Mouse (Mus musculus) kidney, embryonic 15.5 days (tissue): ENCODE measurements around the gene Six6. TPM values are rescaled to one million over a fixed set of nuclear protein-coding genes. Genes with fewer than 3 reads are reported as not detected.

Source experiments
- ATAC-seq: fragments of 200-750 bp; cut with Nextera tagmentation; replicated peaks from 2 replicates; pipeline ENCODE4 v1.8.0; 2017; ENCODE audit warnings: moderate TSS enrichment; ENCODE audit not compliant: low FRiP score
- H3K27ac ChIP-seq: fragments of 300-500 bp; sonication (generic); 2 replicates; pipeline ENCODE4 v1.5.1; 2015; ENCODE audit warnings: mild to moderate bottlenecking, inconsistent platforms
- H3K27me3 ChIP-seq: fragments of 300-500 bp; sonication (generic); 2 replicates; pipeline ENCODE4 v1.6.1; 2015; ENCODE audit warnings: inconsistent platforms
- H3K36me3 ChIP-seq: fragments of 300-500 bp; sonication (generic); 2 replicates; pipeline ENCODE4 v1.6.1; 2015; ENCODE audit warnings: inconsistent platforms
- H3K4me1 ChIP-seq: fragments of 300-500 bp; sonication (generic); 2 replicates; pipeline ENCODE4 v1.6.1; 2015; ENCODE audit warnings: inconsistent platforms
- H3K4me2 ChIP-seq: fragments of 300-500 bp; sonication (generic); 2 replicates; pipeline ENCODE4 v1.6.1; 2015; ENCODE audit warnings: moderate library complexity, mild to moderate bottlenecking, inconsistent platforms
- H3K4me3 ChIP-seq: fragments of 300-500 bp; sonication (generic); replicated peaks from 2 replicates; pipeline ENCODE4 v1.5.1; 2015; ENCODE audit warnings: mild to moderate bottlenecking, inconsistent platforms
- H3K9ac ChIP-seq: fragments of 300-500 bp; sonication (generic); 2 replicates; pipeline ENCODE4 v1.6.1; 2015; ENCODE audit warnings: mild to moderate bottlenecking, inconsistent platforms
- H3K9me3 ChIP-seq: fragments of 300-500 bp; sonication (generic); replicated peaks from 2 replicates; pipeline ENCODE4 v1.6.1; 2016; ENCODE audit warnings: inconsistent platforms
- WGBS: fragments of 180-500 bp; shearing (Covaris S2); methylation state at CpG from one replicate; pipeline ENCODE4 v1.1.7; 2015; ENCODE audit warnings: mixed read lengths; 5-methylcytosine and 5-hydroxymethylcytosine counted together
- polyA plus RNA-seq: library from polyadenylated mRNA; unstranded; fragments of >200 nt; fragmentation: Nextera tagmentation; extraction: Ambion mirVana; gene quantifications from 2 replicates; pipeline ENCODE4 v1.2.1, GENCODE M21; 2015

The Six6 gene
- polyA plus RNA-seq, 1 experiment from 2014 or later, result not detected

- Histone ChIP-seq H3K9me3 (no peaks in the 10 kb centered on the region), H3K4me1 (peaks cover 24% of the 10 kb centered on the region), H3K27ac (no peak overlapping the region), H3K36me3 (no peaks in the 10 kb centered on the region), H3K4me2 (no peak overlapping the region), H3K27me3 (peaks cover 100% of the 10 kb centered on the region), H3K9ac (no peak overlapping the region), H3K4me3 (no peak overlapping the region)
- ATAC-seq, result no peak
- 8% methylated on average over 2 of the region's 2 CpGs for WGBS
These were observed 4.0 kb downstream of the Six6 start for GRCm38 (mm10) chr12:72943574-72944110.

GRCm38 (mm10) chr12:72944411-72945225 is 4.9 kb downstream of the Six6 start:
- peak overlapping the region; percentile 61 for H3K4me2 ChIP-seq
- H3K9ac ChIP-seq, result no peak overlapping the region
- no peak overlapping the region for H3K27ac ChIP-seq
- H3K4me1 ChIP-seq, result peaks cover 19% of the 10 kb centered on the region
- peaks cover 99% of the 10 kb centered on the region for H3K27me3 ChIP-seq
- 2% methylated on average over 24 of the region's 24 CpGs for WGBS
- H3K4me3 ChIP-seq, result peak overlapping the region; percentile 39
- no peaks in the 10 kb centered on the region for H3K9me3 ChIP-seq
- no peaks in the 10 kb centered on the region for H3K36me3 ChIP-seq
- no peak for ATAC-seq

- Histone ChIP-seq H3K9ac (no peak overlapping the region), H3K36me3 (no peaks in the 10 kb centered on the region), H3K4me1 (peaks cover 12% of the 10 kb centered on the region), H3K27me3 (peaks cover 99% of the 10 kb centered on the region), H3K4me3 (peak overlapping the region; percentile 39), H3K27ac (no peak overlapping the region), H3K9me3 (no peaks in the 10 kb centered on the region), H3K4me2 (peak overlapping the region; percentile 61)
- WGBS, result under 1% methylated on average over 89 of the region's 89 CpGs
- no peak; the same call in 1 of the 2 replicates for ATAC-seq
These were observed 5.8 kb downstream of the Six6 start for GRCm38 (mm10) chr12:72945301-72946063.

- H3K9ac ChIP-seq, result no peak overlapping the region
- WGBS, result 6% methylated on average over 8 of the region's 8 CpGs
- peaks cover 12% of the 10 kb centered on the region for H3K4me1 ChIP-seq
- no peak for ATAC-seq
- peak overlapping the region; percentile 61 for H3K4me2 ChIP-seq
- no peaks in the 10 kb centered on the region for H3K9me3 ChIP-seq
- H3K36me3 ChIP-seq, result no peaks in the 10 kb centered on the region
- H3K27ac ChIP-seq, result no peak overlapping the region
- peaks cover 99% of the 10 kb centered on the region for H3K27me3 ChIP-seq
- H3K4me3 ChIP-seq, result peak overlapping the region; percentile 39
These were observed 6.3 kb downstream of the Six6 start for GRCm38 (mm10) chr12:72946064-72946395.

- Histone ChIP-seq H3K9me3 (no peaks in the 10 kb centered on the region), H3K27me3 (peaks cover 98% of the 10 kb centered on the region), H3K27ac (no peak overlapping the region), H3K4me1 (peaks cover 12% of the 10 kb centered on the region), H3K4me3 (no peak overlapping the region), H3K4me2 (no peak overlapping the region), H3K36me3 (no peaks in the 10 kb centered on the region), H3K9ac (no peak overlapping the region)
- no peak for ATAC-seq
These were observed 7.1 kb downstream of the Six6 start for GRCm38 (mm10) chr12:72946805-72947204.

- Histone ChIP-seq H3K4me1 (peaks cover 12% of the 10 kb centered on the region), H3K27ac (no peak overlapping the region), H3K4me3 (no peak overlapping the region), H3K27me3 (peaks cover 96% of the 10 kb centered on the region), H3K9ac (no peak overlapping the region), H3K4me2 (no peak overlapping the region), H3K9me3 (no peaks in the 10 kb centered on the region), H3K36me3 (no peaks in the 10 kb centered on the region)
- 20% methylated on average over 2 of the region's 2 CpGs for WGBS
- no peak for ATAC-seq
These were observed 7.6 kb downstream of the Six6 start for GRCm38 (mm10) chr12:72947335-72947734.

- no peaks in the 10 kb centered on the region for H3K36me3 ChIP-seq
- no peak for ATAC-seq
- whole genome bisulfite sequencing, result 71% methylated on average over 5 of the region's 5 CpGs
- H3K4me2 ChIP-seq, result no peak overlapping the region
- no peak overlapping the region for H3K4me3 ChIP-seq
- no peak overlapping the region for H3K9ac ChIP-seq
- H3K27ac ChIP-seq, result no peak overlapping the region
- no peaks in the 10 kb centered on the region for H3K9me3 ChIP-seq
- peaks cover 59% of the 10 kb centered on the region for H3K27me3 ChIP-seq
- H3K4me1 ChIP-seq, result no peaks in the 10 kb centered on the region
These were observed 13.4 kb downstream of the Six6 start for GRCm38 (mm10) chr12:72953089-72953488.

GRCm38 (mm10) chr12:72953858-72954257 is 14.2 kb downstream of the Six6 start:
- Histone ChIP-seq H3K4me2 (no peak overlapping the region), H3K4me3 (no peak overlapping the region), H3K27me3 (peaks cover 59% of the 10 kb centered on the region), H3K9ac (no peak overlapping the region), H3K4me1 (no peaks in the 10 kb centered on the region), H3K9me3 (no peaks in the 10 kb centered on the region), H3K27ac (no peak overlapping the region), H3K36me3 (no peaks in the 10 kb centered on the region)
- 80% methylated on average over 5 of the region's 5 CpGs for WGBS
- ATAC-seq, result no peak

GRCm38 (mm10) chr12:72954906-72955305 is 15.2 kb downstream of the Six6 start:
- no peak overlapping the region for H3K4me3 ChIP-seq
- H3K36me3 ChIP-seq, result no peaks in the 10 kb centered on the region
- H3K27ac ChIP-seq, result no peak overlapping the region
- H3K4me2 ChIP-seq, result no peak overlapping the region
- ATAC-seq, result no peak
- peaks cover 49% of the 10 kb centered on the region for H3K27me3 ChIP-seq
- 59% methylated on average over 4 of the region's 4 CpGs for WGBS
- no peaks in the 10 kb centered on the region for H3K4me1 ChIP-seq
- no peak overlapping the region for H3K9ac ChIP-seq
- H3K9me3 ChIP-seq, result no peaks in the 10 kb centered on the region

- H3K4me2 ChIP-seq, result no peak overlapping the region
- 65% methylated on average over 6 of the region's 6 CpGs for WGBS
- no peaks in the 10 kb centered on the region for H3K4me1 ChIP-seq
- H3K4me3 ChIP-seq, result no peak overlapping the region
- no peaks in the 10 kb centered on the region for H3K36me3 ChIP-seq
- no peaks in the 10 kb centered on the region for H3K9me3 ChIP-seq
- H3K27me3 ChIP-seq, result peaks cover 22% of the 10 kb centered on the region; the same call in 1 of the 2 replicates
- H3K9ac ChIP-seq, result no peak overlapping the region
- no peak for ATAC-seq
- H3K27ac ChIP-seq, result no peak overlapping the region
These were observed 18.2 kb downstream of the Six6 start for GRCm38 (mm10) chr12:72957829-72958424.

- no peak for ATAC-seq
- Histone ChIP-seq H3K4me3 (no peak overlapping the region), H3K36me3 (no peaks in the 10 kb centered on the region), H3K9ac (no peak overlapping the region), H3K4me2 (no peak overlapping the region), H3K27me3 (peaks cover 18% of the 10 kb centered on the region; the same call in 1 of the 2 replicates), H3K9me3 (no peaks in the 10 kb centered on the region), H3K27ac (no peak overlapping the region), H3K4me1 (no peaks in the 10 kb centered on the region)
- 87% methylated on average over 3 of the region's 3 CpGs for WGBS
These were observed 18.8 kb downstream of the Six6 start for GRCm38 (mm10) chr12:72958446-72958845.

- Histone ChIP-seq H3K27ac (no peak overlapping the region), H3K4me2 (no peak overlapping the region), H3K27me3 (peaks cover 10% of the 10 kb centered on the region; the same call in 1 of the 2 replicates), H3K4me1 (no peaks in the 10 kb centered on the region), H3K36me3 (no peaks in the 10 kb centered on the region), H3K9me3 (no peaks in the 10 kb centered on the region), H3K9ac (no peak overlapping the region), H3K4me3 (no peak overlapping the region)
- WGBS, result 64% methylated on average over 6 of the region's 6 CpGs
- ATAC-seq, result no peak
These were observed 23.1 kb downstream of the Six6 start for GRCm38 (mm10) chr12:72962761-72963160.
